Mouse (Mus musculus) left cerebral cortex, postnatal 10 days (tissue): ENCODE measurements around the gene Kdm6b. TPM values are rescaled to one million over a fixed set of nuclear protein-coding genes. Genes with fewer than 3 reads are reported as not detected.
"Not testable (repeated sequence)": the region's sequence is repeated elsewhere in the genome, so short reads cannot be mapped to it uniquely, and the experiment has no call there.

Source experiments
- DNase-seq, 2 experiments: peaks; one replicate each; pipeline ENCODE4 v3.0.0; 2021 to 2022; ENCODE audit warnings: low spot score in 2 of 2, mixed read lengths in 1 of 2; ENCODE audit errors: extremely low spot score in 1 of 2
- intact Hi-C: fragments of 180-260 bp; cut with DNase I; formaldehyde crosslinking; loops from one replicate; pipeline ENCODE4 v1.15.1; 2025
- total RNA-seq, 2 experiments: library from RNA; stranded (reverse); gene quantifications; 2 replicates each; pipeline ENCODE4 v1.2.3; 2021

Kdm6b gene
- total RNA-seq, 2 experiments from 2014 or later = 42.7 to 43.9 TPM

GRCm38 (mm10) chr11:69398486-69399200 lies 14.8 kb downstream of the Kdm6b start:
- intact Hi-C loops = no loop called here
- peak in 1 of 2 experiments; percentile 44 for DNase-seq

- intact Hi-C loops = no loop called here
- peak in 1 of 2 experiments; percentile 73 for DNase-seq
Observed at GRCm38 (mm10) chr11:69398059-69398458, 15.4 kb downstream of the Kdm6b start, which contains the start of gene Tmem88. Tmem88 (minus strand) TSS chr11:69398234.

GRCm38 (mm10) chr11:69397581-69398057 lies 15.9 kb downstream of the Kdm6b start:
- intact Hi-C loops = no loop called here
- peak in 1 of 2 experiments; percentile 61 for DNase-seq

- intact Hi-C loops = no loop called here
- DNase-seq = peak in 1 of 2 experiments; percentile 69
Observed at GRCm38 (mm10) chr11:69396772-69397171, 16.7 kb downstream of the Kdm6b start.

DNA sequence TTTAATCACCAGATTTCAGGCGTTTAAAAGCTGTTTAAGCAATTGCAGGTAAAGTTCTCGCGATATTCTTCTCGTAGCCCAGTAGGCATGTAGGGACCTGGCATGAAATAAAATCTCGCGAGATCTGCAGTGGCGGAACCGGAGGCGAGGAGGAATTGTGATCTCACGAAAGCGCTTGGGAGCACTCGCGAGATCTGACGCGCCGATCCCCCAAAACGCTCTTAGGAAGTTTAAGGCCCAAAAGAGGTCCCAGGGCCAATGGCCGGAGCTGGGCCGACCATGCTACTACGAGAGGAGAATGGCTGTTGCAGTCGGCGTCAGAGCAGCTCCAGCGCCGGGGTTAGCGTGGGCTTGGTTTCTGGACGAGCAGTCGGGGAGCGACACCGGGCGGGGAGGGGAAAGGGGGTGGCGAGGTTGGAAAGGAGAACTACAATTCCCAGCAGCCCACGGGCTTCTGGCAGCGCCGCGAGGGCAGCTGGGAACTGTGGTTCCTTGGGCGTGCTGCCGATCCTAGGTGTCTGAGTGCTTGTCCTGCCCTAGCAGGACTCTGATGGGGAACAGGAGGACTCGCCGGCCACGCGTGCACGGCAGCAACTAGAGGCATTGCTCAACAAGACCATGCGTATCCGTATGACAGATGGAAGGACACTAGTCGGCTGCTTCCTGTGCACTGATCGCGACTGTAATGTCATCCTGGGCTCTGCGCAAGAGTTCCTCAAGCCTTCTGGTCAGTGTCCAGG lies 17.7 kb downstream of the Kdm6b start:
- intact Hi-C loops = no loop called here
- DNase-seq = peak; percentile 96 to 98

DNA sequence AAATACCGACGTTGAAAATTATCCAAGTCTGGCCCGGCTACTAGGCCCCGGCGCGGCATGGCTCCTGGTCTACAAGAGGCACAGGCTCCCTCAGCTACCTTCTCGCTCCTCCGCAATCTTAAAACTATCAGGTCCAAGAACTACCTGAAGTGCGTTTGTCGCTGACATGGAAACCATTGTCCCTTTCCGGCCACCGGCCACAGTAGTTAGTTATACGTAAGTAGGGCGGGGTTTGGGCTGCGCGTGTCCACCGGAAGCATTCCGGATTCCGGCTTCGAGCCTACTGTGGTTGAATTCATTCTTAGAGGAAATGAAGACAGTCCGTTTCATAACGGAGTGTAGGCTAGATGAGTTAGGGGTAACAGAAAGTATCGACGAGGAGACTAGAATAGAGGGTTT lies 18.2 kb downstream of the Kdm6b start, which contains the start of the genes Naa38 and Cyb5d1:
Gene Naa38, plus strand, starts transcription at position 253 of the 399 bp plus-strand sequence.
Gene Cyb5d1, minus strand, starts transcription at position 397 of the 399 bp plus-strand sequence.
- DNase-seq = peak; percentile 88 to 91
- intact Hi-C loops = not testable (repeated sequence)

GRCm38 (mm10) chr11:69394591-69395167 lies 18.8 kb downstream of the Kdm6b start:
- DNase-seq, intact Hi-C loops: not testable (repeated sequence)

- intact Hi-C loops = no loop called here
- peak; percentile 71 to 79 for DNase-seq
Observed at GRCm38 (mm10) chr11:69390400-69391034, 23.0 kb downstream of the Kdm6b start.

DNA sequence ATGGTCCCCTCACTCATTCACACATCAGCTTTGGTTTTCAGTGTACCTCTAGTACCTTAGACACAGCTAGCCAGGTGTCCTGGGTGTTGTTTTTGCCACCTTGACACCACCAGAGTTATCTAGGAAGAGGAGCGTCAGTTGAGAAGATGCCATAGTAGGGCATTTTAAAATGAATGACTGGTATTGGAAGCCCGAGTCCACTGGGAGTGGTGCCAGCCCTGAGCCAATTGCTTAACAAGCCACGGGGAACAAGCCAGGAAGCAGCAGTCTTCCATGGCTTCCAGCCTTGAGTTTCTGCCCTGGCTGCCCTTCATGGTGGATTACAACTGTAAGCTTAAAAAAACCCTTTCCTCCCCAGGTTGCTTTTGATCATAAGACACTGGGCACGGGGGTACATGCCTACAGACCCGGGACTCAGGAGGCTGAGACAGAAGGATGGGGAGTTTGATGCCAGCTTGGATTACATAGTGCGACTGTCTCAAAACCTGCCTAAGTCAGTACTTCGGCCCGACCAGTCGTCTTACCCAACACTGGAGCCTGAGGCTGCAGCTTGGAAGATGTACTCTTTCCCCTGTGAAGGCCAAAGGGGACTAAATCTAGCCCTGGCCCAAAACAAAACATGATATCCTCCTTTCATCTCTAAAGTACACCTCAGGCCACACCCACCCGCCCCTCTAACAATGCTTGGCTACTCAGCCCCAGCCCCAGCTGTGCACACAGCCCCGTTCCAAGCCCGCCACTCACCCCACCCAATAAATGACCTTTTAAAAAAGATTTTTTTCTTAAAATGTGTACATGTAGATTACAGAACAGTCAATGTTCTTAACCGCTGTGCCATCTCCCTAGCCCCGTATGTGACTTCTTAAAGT lies 23.7 kb downstream of the Kdm6b start:
- intact Hi-C loops = loop anchor here (5.0 to 10.0 kb wide), 2 partner anchors 132 to 195 kb away; partner anchors contain the start of gene Alox8

DNA sequence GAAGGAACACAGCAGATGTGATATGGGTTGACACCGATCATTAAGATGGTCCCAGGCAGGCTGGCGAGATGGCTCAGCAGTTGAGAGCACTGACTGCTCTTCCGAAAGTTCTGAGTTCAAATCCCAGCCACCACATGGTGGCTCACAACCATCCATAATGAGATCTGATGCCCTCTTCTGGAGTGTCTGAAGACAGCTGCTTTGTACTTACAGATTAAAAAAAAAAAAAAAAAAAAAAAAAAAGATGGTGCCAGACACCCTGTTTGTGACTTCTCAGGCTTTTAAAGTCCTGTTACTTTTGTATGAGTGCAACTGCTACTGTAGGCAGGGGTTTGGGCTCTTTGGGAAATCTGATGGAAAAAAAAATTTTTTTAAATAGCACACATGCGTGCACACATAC lies 24.8 kb downstream of the Kdm6b start:
- intact Hi-C loops = loop anchor here (5.0 to 10.0 kb wide), 2 partner anchors 131 to 194 kb away; partner anchors contain the start of gene Alox8
- no peak for DNase-seq

More for the DNA sequence above, 23.7 kb downstream of the Kdm6b start:
- peak; percentile 58 to 75 for DNase-seq

DNA sequence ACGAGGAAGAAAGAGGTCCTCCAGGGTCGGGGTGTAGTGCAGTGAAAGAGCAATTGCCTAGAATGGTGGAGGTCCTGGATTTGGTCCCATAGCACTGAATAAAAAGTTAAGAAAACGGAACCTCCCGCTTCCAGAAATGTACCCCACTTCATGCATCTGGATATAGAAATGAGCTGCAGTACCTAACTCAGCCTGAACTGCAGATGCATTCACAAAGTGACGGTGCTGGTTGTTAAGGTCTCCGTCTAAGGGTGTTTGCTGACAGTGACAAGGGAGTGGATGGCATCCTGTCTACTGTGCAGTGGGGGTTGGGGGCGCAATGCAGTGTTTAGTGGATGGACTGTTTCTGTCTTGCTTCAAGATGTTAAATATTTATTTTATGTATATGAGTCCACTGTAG lies 26.7 kb downstream of the Kdm6b start:
- no peak for DNase-seq
- intact Hi-C loops = loop anchor here (2.0 to 10.0 kb wide), 3 partner anchors 118 to 192 kb away; partner anchors contain the start of gene Alox8

- intact Hi-C loops = loop anchor here (5.0 to 10.0 kb wide), 2 partner anchors 128 to 190 kb away; partner anchors contain the start of gene Alox8
Observed at GRCm38 (mm10) chr11:69384979-69385378, 28.5 kb downstream of the Kdm6b start.

GRCm38 (mm10) chr11:69382478-69383105 lies 30.9 kb downstream of the Kdm6b start:
- intact Hi-C loops = loop anchor here (10.0 kb wide), 1 partner anchor 188 kb away; the partner anchor contains the start of gene Alox8
- DNase-seq = no peak

More at GRCm38 (mm10) chr11:69384979-69385378, 28.5 kb downstream of the Kdm6b start:
- no peak for DNase-seq

DNA sequence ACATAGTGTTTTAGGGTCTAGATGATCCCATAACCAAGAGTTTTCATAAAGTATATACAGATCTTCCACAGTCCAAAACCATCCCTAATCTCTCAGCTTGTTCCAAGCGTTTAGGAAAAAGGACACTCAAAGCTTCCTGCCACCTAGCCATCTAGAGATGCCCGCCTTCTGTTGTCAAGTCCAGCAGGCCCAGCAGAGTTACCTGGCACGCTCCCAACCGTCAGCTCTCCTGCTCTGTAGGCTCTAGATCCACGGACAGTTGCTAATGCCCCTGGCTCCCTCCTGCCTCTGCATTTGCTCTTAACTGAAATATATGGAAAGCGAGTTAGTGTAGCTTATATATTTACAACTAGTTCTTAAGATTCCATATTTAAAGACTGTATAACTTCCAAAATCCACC lies 32.1 kb downstream of the Kdm6b start:
- no peak for DNase-seq
- intact Hi-C loops = loop anchor here (10.0 kb wide), 1 partner anchor 187 kb away; the partner anchor contains the start of gene Alox8

GRCm38 (mm10) chr11:69379600-69379999 lies 33.9 kb downstream of the Kdm6b start:
- intact Hi-C loops = no loop called here
- no peak for DNase-seq

GRCm38 (mm10) chr11:69377766-69378165 lies 35.7 kb downstream of the Kdm6b start:
- intact Hi-C loops = no loop called here
- no peak for DNase-seq

DNA sequence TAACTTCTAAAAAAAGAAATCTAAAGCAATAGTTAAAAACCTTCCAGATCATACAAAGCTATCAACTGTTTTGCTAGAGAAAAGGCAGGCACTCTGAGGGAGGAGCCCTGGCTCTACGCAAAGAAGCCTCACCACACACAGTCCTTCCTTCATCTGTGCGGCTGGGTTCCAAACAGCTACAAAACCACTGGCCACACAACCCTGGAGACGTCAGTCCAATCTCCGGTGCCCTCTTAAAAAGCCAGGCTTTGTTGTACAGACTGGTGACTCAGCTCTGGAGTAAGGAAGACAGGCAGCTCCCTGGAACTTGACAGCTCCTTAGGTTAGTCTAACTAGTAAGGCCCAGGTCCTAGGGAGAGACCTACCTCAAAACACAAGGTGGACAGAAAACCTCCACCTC lies 37.8 kb downstream of the Kdm6b start:
- intact Hi-C loops = no loop called here
- DNase-seq = no peak
